Mouse (Mus musculus) Patski (cell line): ENCODE measurements around the gene Kctd5. TPM values are rescaled to one million over a fixed set of nuclear protein-coding genes. Genes with fewer than 3 reads are reported as not detected.
A peak's percentile ranks its signal among the peaks of the same experiment; 100 is the strongest.
"Not testable (repeated sequence)": the region's sequence is repeated elsewhere in the genome, so short reads cannot be mapped to it uniquely, and the experiment has no call there.

Experiments used
- ATAC-seq: fragments of 100-300 bp; one replicate; pipeline ENCODE4 v1.8.0; 2021
- CTCF ChIA-PET: fragments of 350-600 bp; sonication (Branson Sonifier 250); formaldehyde crosslinking; loops from one replicate; lab custom pipeline; 2022; ENCODE audit warnings: inconsistent platforms; lab: Charles Lee
- POLR2A ChIA-PET: fragments of 350-600 bp; sonication (Branson Sonifier 250); formaldehyde crosslinking; loops from one replicate; lab custom pipeline; 2022; ENCODE audit warnings: antibody characterized with exemption, inconsistent platforms; lab: Charles Lee
- DNase-seq: peaks from one replicate; pipeline ENCODE4 v3.0.0-alpha.2; 2011; ENCODE audit warnings: low read depth, low spot score
- H3K27me3 ChIP-seq: fragments of 371-371 bp; one replicate; pipeline ENCODE4 v1.5.1; 2021
- CTCF ChIP-seq: fragments of 100-300 bp; IDR thresholded peaks from one replicate; pipeline ENCODE4 v1.5.1; 2021
- in situ Hi-C: fragments of 300-500 bp; cut with MboI; formaldehyde crosslinking; loops from 3 replicates; pipeline ENCODE4 v1.11.1; 2018; ENCODE audit warnings: low pct_unique_long_range_greater_than_20kb, mixed read lengths
- polyA plus RNA-seq: library from polyadenylated mRNA; unstranded; gene quantifications from one replicate; pipeline ENCODE4 v1.2.3, GENCODE M21; 2021

The Kctd5 gene
- polyA plus RNA-seq, result 57.8 TPM

DNA sequence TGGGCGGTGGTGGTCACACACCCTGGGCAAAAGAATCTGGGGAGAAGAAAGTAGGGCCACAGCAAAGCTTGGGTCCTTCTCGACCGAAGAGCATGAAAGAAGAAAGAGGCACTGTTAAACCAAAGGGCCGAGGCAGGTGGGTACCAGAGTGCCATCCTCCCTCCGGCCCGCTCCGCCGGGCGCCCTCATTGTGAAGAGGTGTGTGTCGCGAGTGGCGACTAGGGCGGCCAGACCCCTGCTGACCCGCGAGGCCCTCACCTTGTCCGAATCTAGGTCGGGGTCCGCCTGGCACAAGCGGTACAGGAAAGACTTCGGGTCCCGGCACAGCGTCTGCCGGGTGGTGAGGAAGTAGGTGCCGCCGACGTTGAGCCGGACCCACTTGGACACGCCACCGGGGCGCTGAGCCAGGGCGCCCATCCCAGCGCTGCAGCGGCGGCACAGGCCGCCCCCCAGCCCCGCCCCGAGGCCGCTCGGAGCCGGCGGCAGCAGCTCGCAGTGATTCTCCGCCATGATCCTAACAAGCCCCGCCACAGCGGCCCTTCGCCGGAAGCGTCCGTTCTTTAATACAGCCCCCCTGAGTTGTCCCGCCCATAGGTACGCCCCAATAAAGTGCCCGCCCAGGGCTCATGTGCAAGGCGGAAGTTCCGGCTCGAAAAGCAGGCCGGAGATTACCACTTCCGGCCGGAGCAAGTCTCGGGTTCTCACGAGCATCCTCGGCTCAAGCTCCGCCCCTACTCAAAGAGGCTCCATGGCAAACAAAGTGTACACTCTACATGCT is at the start of gene Kctd5:
Kctd5 (minus strand) TSS at position 567 of the 778 bp plus-strand sequence.
- peak; percentile 82 for DNase-seq
- H3K27me3 ChIP-seq, result no peaks in the 10 kb centered on the region
- no peak for TF ChIP-seq CTCF
- ATAC-seq, result peak; percentile 74
- ChIA-PET POLR2A (no interaction called here), CTCF (no interaction called here)
- in situ Hi-C loops, result no loop called here

DNA sequence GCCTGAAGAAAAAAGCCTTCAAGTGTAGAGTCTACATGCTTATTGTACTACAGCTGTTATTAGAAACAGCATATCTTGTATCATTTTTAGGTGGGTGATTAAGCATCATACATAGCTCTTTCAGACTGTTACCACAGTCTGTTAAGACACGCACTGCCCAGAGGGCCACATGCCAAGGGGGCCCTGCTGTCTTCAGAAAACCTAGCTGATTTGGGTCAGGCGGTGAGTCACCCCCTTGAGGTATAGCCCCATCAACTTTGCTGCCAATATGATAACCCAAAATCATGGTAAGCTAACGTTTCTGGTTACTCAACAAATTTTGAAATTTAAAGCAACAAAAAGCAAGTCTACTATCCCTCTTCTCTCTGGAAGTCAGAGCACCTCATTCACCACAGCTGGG is 46.2 kb upstream of the Kctd5 start:
- in situ Hi-C loops, result no loop called here
- ATAC-seq (no peak), DNase-seq (no peak)
- CTCF ChIA-PET, result no interaction called here
- no peaks in the 10 kb centered on the region for H3K27me3 ChIP-seq
- POLR2A ChIA-PET, result no interaction called here
- TF ChIP-seq CTCF, result no peak

DNA sequence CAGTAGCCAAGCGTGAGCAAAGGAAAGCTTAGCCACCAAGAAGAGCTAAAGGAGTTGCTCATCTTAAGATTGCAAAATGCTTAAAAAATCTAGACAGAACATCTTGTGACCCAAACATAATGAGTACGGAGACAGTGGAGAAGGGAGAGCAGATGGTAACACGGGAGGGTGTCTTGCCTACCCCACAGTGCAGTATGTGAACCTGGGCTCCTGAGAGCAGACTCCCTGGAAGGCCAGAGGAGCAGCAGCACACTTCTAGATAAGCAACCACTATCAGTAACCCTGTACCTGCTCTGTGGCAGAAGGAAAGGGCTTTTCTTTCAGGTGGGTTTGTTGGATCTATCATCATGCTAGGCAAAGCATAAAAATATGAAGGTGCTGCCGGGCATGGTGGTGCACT is 39.7 kb upstream of the Kctd5 start:
- CTCF ChIA-PET, result no interaction called here
- POLR2A ChIA-PET, result no interaction called here
- H3K27me3 ChIP-seq, result no peaks in the 10 kb centered on the region
- TF ChIP-seq CTCF, result no peak
- in situ Hi-C loops, result no loop called here
- no peak for ATAC-seq
- DNase-seq, result no peak

DNA sequence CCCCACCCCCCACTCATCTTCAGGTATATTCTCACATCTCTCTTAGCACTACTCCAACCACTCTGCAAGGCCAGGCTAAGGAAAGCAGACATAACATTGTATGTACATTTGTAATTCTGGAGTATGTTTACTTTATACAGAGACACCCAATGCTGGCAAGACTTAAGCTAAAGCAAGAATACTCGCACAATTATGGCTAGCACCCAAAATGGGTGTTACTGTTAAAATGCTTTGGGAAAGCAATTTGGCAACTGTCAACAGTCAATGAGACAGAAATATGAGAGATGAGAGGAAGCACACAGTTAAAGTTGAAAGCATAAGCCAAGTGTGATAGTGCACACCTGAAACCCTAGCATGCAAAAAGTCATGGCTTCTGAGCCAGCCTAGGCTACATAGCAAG is 38.0 kb upstream of the Kctd5 start:
- POLR2A ChIA-PET, result no interaction called here
- in situ Hi-C loops, result no loop called here
- CTCF ChIA-PET, result no interaction called here
- H3K27me3 ChIP-seq, result no peaks in the 10 kb centered on the region
- ATAC-seq (no peak), DNase-seq (no peak)
- TF ChIP-seq CTCF, result no peak

DNA sequence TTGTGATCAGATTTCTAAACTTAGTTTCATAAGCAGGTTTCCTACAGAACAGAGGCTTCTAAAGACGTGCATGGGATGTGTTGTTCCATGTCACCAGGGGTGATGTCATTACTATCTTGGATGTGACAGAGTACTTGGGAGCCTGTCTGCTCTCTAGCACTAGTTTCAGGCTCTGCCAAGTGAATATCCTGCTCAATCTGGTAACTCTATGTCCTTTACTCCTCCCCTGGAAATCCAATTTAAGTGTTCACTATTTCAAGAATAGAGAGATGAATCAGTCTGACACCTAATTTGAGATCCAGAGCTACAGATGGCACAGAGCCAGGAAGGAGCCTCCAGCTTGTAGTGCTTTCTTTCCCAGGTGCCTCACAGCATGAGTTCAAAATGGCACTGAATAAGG is 35.6 kb upstream of the Kctd5 start:
- in situ Hi-C loops, result no loop called here
- TF ChIP-seq CTCF, result no peak
- ChIA-PET POLR2A (interaction anchor here (0.6 kb wide), 2 partner anchors 14 to 463 kb away, joined by 3 read pairs; no protein-coding TSS in a partner anchor), CTCF (no interaction called here)
- DNase-seq (peak; percentile 13), ATAC-seq (no peak)
- H3K27me3 ChIP-seq, result no peaks in the 10 kb centered on the region

DNA sequence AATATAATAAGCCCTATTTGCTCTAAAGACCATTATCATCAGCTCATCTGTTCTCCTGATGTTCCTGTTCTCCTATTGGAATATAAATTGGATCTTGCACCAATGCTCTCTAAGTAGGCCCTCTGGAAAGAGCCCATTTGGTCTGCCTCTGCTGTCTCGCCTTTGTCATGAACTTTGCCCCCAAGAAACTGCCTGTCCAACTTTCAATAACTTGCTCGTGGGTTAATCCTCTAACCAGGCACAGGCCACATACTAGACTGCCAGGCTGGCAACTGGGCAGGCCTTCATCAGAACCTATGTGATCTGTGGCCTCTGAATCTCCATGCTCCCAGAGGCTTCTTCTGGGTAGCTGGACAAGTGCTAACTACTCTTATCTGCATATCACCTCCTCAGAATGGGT is 31.8 kb upstream of the Kctd5 start:
- CTCF ChIA-PET, result interaction anchor here (1.0 to 1.1 kb wide), 2 partner anchors 11 to 25 kb away, joined by 3 read pairs; no protein-coding TSS in a partner anchor
- DNase-seq (no peak), ATAC-seq (no peak)
- TF ChIP-seq CTCF, result no peak
- H3K27me3 ChIP-seq, result no peaks in the 10 kb centered on the region
- POLR2A ChIA-PET, result interaction anchor here (0.6 kb wide), 1 partner anchor 69 kb away, joined by 3 read pairs; no protein-coding TSS in a partner anchor
- in situ Hi-C loops, result no loop called here

DNA sequence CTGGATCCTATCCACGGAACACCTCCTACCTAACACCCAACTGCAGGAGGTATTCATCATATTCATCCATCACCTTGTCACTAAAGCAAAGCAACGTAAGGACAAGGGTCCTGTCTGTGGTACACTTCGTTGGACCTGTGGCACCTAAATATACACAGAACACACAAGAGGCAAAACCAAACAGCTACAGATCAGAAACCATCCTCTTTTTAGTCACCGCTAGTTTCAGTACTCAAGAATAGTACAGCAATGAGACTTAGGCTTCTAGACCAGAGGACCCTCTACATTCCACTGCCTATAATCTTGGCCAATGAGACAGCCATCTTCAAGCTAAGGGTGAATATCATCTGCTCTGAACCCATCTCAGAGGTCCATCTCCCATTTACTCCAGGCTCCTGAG is 25.1 kb upstream of the Kctd5 start:
- in situ Hi-C loops, result no loop called here
- no peak for TF ChIP-seq CTCF
- CTCF ChIA-PET, result no interaction called here
- DNase-seq, result no peak
- no peaks in the 10 kb centered on the region for H3K27me3 ChIP-seq
- no peak for ATAC-seq
- POLR2A ChIA-PET, result no interaction called here

DNA sequence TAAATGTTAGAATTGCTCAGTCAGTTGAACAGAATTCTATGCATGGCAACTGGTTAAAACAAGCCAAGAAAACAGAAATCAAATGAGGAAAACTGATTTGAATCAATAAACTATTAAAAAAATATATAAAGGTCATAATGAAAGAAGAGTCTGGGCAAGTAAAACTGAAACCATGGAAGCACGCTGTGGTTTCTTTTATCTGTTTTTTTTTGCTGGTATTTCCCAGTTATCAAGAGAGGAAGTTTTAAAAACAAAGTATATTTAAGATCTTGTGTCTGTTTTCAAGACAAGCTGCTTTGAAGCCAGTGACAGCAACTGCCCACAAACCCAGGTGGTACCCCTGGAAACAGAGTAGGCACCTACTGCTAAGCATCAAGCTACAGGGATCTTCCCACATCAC is 17.3 kb upstream of the Kctd5 start:
- DNase-seq (no peak), ATAC-seq (no peak)
- TF ChIP-seq CTCF, result no peak
- ChIA-PET CTCF (no interaction called here), POLR2A (no interaction called here)
- in situ Hi-C loops, result no loop called here
- no peaks in the 10 kb centered on the region for H3K27me3 ChIP-seq

DNA sequence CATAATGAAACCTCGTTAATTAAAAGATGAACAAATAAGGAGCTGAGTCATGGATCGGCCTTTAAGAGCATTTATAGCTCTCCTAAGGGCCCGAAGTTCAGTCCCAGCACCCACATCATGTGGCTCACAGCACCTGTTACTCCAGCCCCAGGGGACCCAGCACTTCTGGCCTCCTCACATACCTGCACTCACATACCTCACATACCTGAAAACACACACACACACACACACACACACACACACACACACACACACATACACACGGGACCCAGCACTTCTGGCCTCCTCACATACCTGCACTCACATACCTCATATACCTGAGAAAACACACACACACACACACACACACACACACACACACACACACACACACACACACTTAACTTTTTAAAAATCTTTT is 13.1 kb upstream of the Kctd5 start:
- CTCF ChIA-PET, ATAC-seq, in situ Hi-C loops, DNase-seq, POLR2A ChIA-PET, H3K27me3 ChIP-seq: not testable (repeated sequence)

DNA sequence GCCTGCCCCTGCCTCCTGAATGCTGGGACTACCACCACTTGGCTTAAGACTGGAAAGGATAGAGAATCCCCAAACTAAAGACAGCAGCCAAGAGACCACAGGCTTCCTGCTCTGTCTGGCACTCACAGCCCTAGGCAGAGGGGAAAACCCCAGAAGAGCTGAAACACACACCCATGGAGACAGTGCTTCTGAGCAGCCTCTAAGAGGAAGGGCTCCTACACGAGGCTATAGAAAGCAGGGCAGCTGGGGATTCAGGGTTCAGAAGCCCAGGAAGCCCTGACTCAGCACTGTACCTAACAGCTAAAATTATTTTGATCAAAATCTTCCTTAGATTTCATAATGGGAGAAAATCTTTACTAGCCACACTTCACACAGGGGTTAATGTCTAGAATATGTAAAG is 11.3 kb upstream of the Kctd5 start:
- H3K27me3 ChIP-seq, result no peaks in the 10 kb centered on the region
- POLR2A ChIA-PET, result no interaction called here
- DNase-seq (no peak), ATAC-seq (no peak)
- in situ Hi-C loops, result no loop called here
- no peak for TF ChIP-seq CTCF
- CTCF ChIA-PET, result no interaction called here

DNA sequence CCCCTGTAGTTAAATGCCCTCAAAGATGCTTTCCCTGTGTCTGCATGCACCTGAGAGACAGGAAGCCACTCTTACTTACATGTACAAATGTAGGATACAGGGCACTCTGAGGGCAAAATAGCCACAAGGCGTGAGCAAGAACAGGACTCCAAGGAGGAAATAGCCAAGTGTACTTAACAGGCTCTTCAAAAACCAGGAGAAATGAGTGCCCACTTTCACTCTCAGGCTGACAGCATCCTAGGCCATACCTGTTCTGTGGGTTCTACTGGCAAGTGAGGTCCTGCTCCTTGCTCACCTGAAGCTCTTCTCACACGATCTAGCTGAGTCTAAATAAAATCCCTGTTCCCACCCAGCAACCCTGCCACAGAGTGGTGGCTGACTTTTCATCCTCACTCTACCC is 3.8 kb upstream of the Kctd5 start:
- in situ Hi-C loops, result no loop called here
- DNase-seq (no peak), ATAC-seq (no peak)
- H3K27me3 ChIP-seq, result no peaks in the 10 kb centered on the region
- POLR2A ChIA-PET, result no interaction called here
- CTCF ChIA-PET, result interaction anchor here (1.5 kb wide), 1 partner anchor 12 kb away, joined by 4 read pairs; no protein-coding TSS in a partner anchor
- TF ChIP-seq CTCF, result no peak
